Mouse (Mus musculus) bone marrow macrophage, adult 2 months (primary cell): Measurements from ENCODE around the gene Zfand3. TPM values are rescaled to one million over a fixed set of nuclear protein-coding genes. Genes with fewer than 3 reads are reported as not detected.

Experiments used
- H3K27ac ChIP-seq: 2 replicates; pipeline ENCODE4 v1.5.1; 2012; ENCODE audit warnings: low read depth, low read length; ENCODE audit not compliant: insufficient read depth
- H3K4me1 ChIP-seq: 2 replicates; pipeline ENCODE4 v1.6.1; 2012; ENCODE audit warnings: low read length; ENCODE audit not compliant: control insufficient read depth, insufficient read depth
- H3K4me3 ChIP-seq: 2 replicates; pipeline ENCODE4 v1.5.1; 2012; ENCODE audit warnings: mild to moderate bottlenecking, low read length, moderate library complexity; ENCODE audit not compliant: insufficient read depth
- CTCF ChIP-seq: IDR thresholded peaks from 2 replicates; pipeline ENCODE4 v1.5.1; 2012; ENCODE audit warnings: low read depth, mild to moderate bottlenecking, low read length, moderate library complexity
- POLR2A ChIP-seq: IDR thresholded peaks from 2 replicates; pipeline ENCODE4 v1.6.1; 2012; ENCODE audit warnings: mild to moderate bottlenecking, low read depth, low read length, borderline replicate concordance
- polyA plus RNA-seq: library from polyadenylated mRNA; stranded (reverse); fragments of >200 nt; gene quantifications from 2 replicates; pipeline ENCODE4 v1.2.4, GENCODE M21; 2012; ENCODE audit not compliant: missing spikeins, insufficient read depth, insufficient read length

Gene Zfand3
- polyA plus RNA-seq, 1 experiment: 80.4 TPM

GRCm38 (mm10) chr17:30135890-30136289, 131.4 kb downstream of the Zfand3 start:
- no peak overlapping the region for H3K27ac ChIP-seq

GRCm38 (mm10) chr17:30136684-30137083, 132.2 kb downstream of the Zfand3 start:
- TF ChIP-seq CTCF (no peak), POLR2A (no peak)
- Histone ChIP-seq H3K4me1 (peaks cover 7% of the 10 kb centered on the region), H3K4me3 (no peak overlapping the region), H3K27ac (no peak overlapping the region)

More at GRCm38 (mm10) chr17:30135890-30136289, 131.4 kb downstream of the Zfand3 start:
- Histone ChIP-seq H3K4me1 (peaks cover 7% of the 10 kb centered on the region), H3K4me3 (no peak overlapping the region)
- TF ChIP-seq POLR2A (no peak), CTCF (no peak)

- Histone ChIP-seq H3K4me1 (peaks cover 7% of the 10 kb centered on the region), H3K27ac (no peak overlapping the region), H3K4me3 (no peak overlapping the region)
- TF ChIP-seq POLR2A (no peak), CTCF (no peak)
Observed at GRCm38 (mm10) chr17:30137115-30137514, 132.6 kb downstream of the Zfand3 start.

GRCm38 (mm10) chr17:30144114-30144513, 139.6 kb downstream of the Zfand3 start:
- Histone ChIP-seq H3K4me3 (no peak overlapping the region), H3K4me1 (peaks cover 10% of the 10 kb centered on the region), H3K27ac (no peak overlapping the region)
- TF ChIP-seq CTCF (no peak), POLR2A (no peak)

GRCm38 (mm10) chr17:30145596-30146149, 141.1 kb downstream of the Zfand3 start:
- TF ChIP-seq CTCF (no peak), POLR2A (no peak)
- Histone ChIP-seq H3K4me1 (peaks cover 10% of the 10 kb centered on the region), H3K4me3 (no peak overlapping the region), H3K27ac (no peak overlapping the region)

GRCm38 (mm10) chr17:30146555-30146954, 142.0 kb downstream of the Zfand3 start:
- H3K27ac ChIP-seq: no peak overlapping the region
- H3K4me1 ChIP-seq: peaks cover 10% of the 10 kb centered on the region
- TF ChIP-seq CTCF: no peak
- no peak for TF ChIP-seq POLR2A
- H3K4me3 ChIP-seq: no peak overlapping the region

- TF ChIP-seq POLR2A (no peak), CTCF (no peak)
- peaks cover 10% of the 10 kb centered on the region for H3K4me1 ChIP-seq
- H3K27ac ChIP-seq: no peak overlapping the region
- H3K4me3 ChIP-seq: no peak overlapping the region
Observed at GRCm38 (mm10) chr17:30147897-30148296, 143.4 kb downstream of the Zfand3 start.

- no peak for TF ChIP-seq CTCF
- peaks cover 10% of the 10 kb centered on the region for H3K4me1 ChIP-seq
Observed at GRCm38 (mm10) chr17:30148320-30148719, 143.8 kb downstream of the Zfand3 start.

GRCm38 (mm10) chr17:30149911-30150310, 145.4 kb downstream of the Zfand3 start:
- H3K4me3 ChIP-seq: no peak overlapping the region
- TF ChIP-seq POLR2A (no peak), CTCF (no peak)
- no peak overlapping the region for H3K27ac ChIP-seq
- H3K4me1 ChIP-seq: peaks cover 10% of the 10 kb centered on the region

More at GRCm38 (mm10) chr17:30148320-30148719, 143.8 kb downstream of the Zfand3 start:
- Histone ChIP-seq H3K4me3 (no peak overlapping the region), H3K27ac (no peak overlapping the region)

GRCm38 (mm10) chr17:30154144-30154543, 149.6 kb downstream of the Zfand3 start:
- Histone ChIP-seq H3K4me3 (no peak overlapping the region), H3K27ac (no peak overlapping the region), H3K4me1 (no peaks in the 10 kb centered on the region)
- TF ChIP-seq CTCF: no peak
- no peak for TF ChIP-seq POLR2A

GRCm38 (mm10) chr17:30154861-30155260, 150.3 kb downstream of the Zfand3 start:
- Histone ChIP-seq H3K4me1 (no peaks in the 10 kb centered on the region), H3K27ac (no peak overlapping the region), H3K4me3 (no peak overlapping the region)
- TF ChIP-seq CTCF (no peak), POLR2A (no peak)
